Mouse (Mus musculus) C2C12 (cell line): ENCODE data around the gene Spock3.

Experiments used
- CTCF ChIP-seq: IDR thresholded peaks from one replicate; pipeline ENCODE4 v1.5.1; 2011; ENCODE audit not compliant: control insufficient read depth, insufficient read depth, insufficient read length
- MYOD1 ChIP-seq: IDR thresholded peaks from one replicate; pipeline ENCODE4 v1.6.1; 2011; ENCODE audit warnings: low read depth; ENCODE audit not compliant: control insufficient read depth, insufficient read length
- MYOG ChIP-seq: IDR thresholded peaks from one replicate; pipeline ENCODE4 v1.6.1; 2011; ENCODE audit not compliant: control insufficient read depth, insufficient read length; ENCODE audit errors: extremely low read depth

GRCm38 (mm10) chr8:63135406-63135805 lies 184.6 kb downstream of the Spock3 start:
- no peak for TF ChIP-seq CTCF
- no peak for TF ChIP-seq MYOD1
- no peak for TF ChIP-seq MYOG
